Mouse (Mus musculus) inflammation-experienced regulatory T-cells (primary cell): ENCODE results near the gene Olfr218. TPM values are rescaled to one million over a fixed set of nuclear protein-coding genes. Genes with fewer than 3 reads are reported as not detected.

Experiments used
- polyA plus RNA-seq, 2 experiments: library from polyadenylated mRNA; unstranded; fragments of 100-300 nt; shearing (Covaris generic); gene quantifications; one replicate each; pipeline ENCODE4 v1.2.1; 2017

The Olfr218 gene
- not detected for polyA plus RNA-seq

DNA sequence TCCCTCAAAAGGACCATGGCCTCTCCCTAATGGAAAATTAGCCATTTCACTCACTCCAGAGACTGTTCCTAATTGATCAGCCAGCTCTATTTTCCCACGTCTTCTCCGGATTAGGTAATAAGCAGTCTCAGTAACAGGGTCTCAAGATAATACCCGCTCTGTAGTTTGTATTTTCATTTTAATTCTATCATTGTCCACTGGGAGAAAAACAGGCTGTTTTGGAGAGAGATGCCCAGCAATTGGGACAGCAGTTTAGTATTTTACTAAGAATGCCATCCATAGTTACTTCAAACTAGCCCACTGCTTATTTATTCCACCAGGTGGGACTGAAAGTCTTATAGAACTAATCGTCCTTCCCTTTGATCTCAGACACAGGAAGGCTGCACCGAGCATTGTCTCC, at the start of gene Olfr218:
Gene Olfr218 (plus strand): TSS at position 301 of the 400 bp plus-strand sequence.

GRCm38 (mm10) chr1:173190540-173190939, 7.1 kb upstream of the Olfr218 start, which contains the start of gene Olfr1406:
Gene Olfr1406, minus strand, starts transcription at chr1:173190640.

DNA sequence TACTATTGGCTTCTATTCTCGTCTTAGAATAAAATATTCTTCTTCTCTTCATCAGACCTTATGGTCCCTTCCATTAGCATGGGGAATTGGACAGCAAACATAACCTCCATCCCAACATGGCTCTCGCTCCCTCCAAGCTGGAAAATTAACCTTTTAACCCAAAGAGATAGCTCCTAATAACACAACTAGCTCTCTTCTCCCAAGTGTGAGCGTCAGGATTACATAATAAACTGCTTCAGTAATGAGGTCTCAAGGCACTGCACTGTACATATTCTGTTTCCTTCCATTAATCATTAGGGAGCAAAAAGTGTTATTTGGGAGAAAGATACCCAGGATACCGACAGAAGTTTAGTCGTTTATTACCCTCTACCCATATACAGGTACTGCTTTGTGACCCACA, 14.5 kb downstream of the Olfr218 start, which contains the start of gene Olfr1404:
Gene Olfr1404 (plus strand): TSS at position 301 of the 400 bp plus-strand sequence.

DNA sequence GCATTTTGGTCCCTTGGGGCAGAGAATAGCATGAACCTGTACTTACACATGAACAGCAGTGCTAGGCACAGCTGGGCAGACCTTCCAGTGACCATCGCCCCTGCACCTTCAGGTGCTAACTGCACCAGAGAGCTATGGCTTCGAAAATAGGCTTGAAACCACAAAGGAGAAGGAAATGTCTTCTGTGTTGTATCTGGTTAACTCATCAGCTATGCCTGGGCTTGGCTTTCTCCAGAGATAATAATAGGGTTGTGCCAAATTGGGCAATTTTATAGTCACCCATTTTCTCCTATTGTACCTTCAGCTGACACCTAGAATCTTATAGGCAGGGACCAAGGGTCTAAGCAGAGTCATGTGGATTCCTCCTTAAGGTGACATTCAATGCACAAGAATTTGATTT, 29.5 kb downstream of the Olfr218 start, which contains the start of gene Fcer1a:
Gene Fcer1a (minus strand): TSS at position 134 of the 400 bp plus-strand sequence.

Other genes with a start within 250 kb of the Olfr218 start
- under 1 TPM in 1 of 2 experiments, not detected in 1; 0.06 TPM for gene Olfr16, start 247.4 kb upstream of the Olfr218 start, polyA plus RNA-seq
- gene Olfr1408, start 60.4 kb upstream of the Olfr218 start, polyA plus RNA-seq = under 1 TPM; 0.05 to 0.76 TPM
- 1 to 10 TPM in 1 of 2 experiments, under 1 TPM in 1; 0.12 to 4.6 TPM for gene Olfr1406, start 7.2 kb upstream of the Olfr218 start, polyA plus RNA-seq
- gene Olfr1404, start 14.6 kb downstream of the Olfr218 start, polyA plus RNA-seq = under 1 TPM; 0.34 to 0.39 TPM
- gene Fcer1a, start 29.4 kb downstream of the Olfr218 start, polyA plus RNA-seq = under 1 TPM in 1 of 2 experiments, not detected in 1; 0.66 TPM
- gene Olfr418, start 68.2 kb downstream of the Olfr218 start, polyA plus RNA-seq = under 1 TPM in 1 of 2 experiments, not detected in 1; 0.11 TPM
- gene Mptx2, start 80.0 kb downstream of the Olfr218 start, polyA plus RNA-seq = not detected
- gene Ackr1, start 135.9 kb downstream of the Olfr218 start, polyA plus RNA-seq = 1 to 10 TPM in 1 of 2 experiments, not detected in 1; 2.1 TPM
- gene Aim2, start 153.1 kb downstream of the Olfr218 start, polyA plus RNA-seq = 10 to 100 TPM; 63.3 to 74.7 TPM
- gene Cadm3, start 169.9 kb downstream of the Olfr218 start, polyA plus RNA-seq = under 1 TPM in 1 of 2 experiments, not detected in 1; 0.97 TPM